Mouse (Mus musculus) brain, embryonic 14.5 days (tissue): ENCODE results near the gene Glis3. TPM values are rescaled to one million over a fixed set of nuclear protein-coding genes. Genes with fewer than 3 reads are reported as not detected.

Experiments used
- DNase-seq: peaks from one replicate; pipeline ENCODE4 v3.0.0-alpha.2; 2011; ENCODE audit warnings: low read depth
- CTCF ChIP-seq: fragments of 200-500 bp; IDR thresholded peaks from 2 replicates; pipeline ENCODE4 v1.5.1; 2012; ENCODE audit warnings: inconsistent platforms, mild to moderate bottlenecking, moderate library complexity, borderline replicate concordance; ENCODE audit not compliant: insufficient read depth, insufficient read length; ENCODE audit errors: extremely low read depth
- POLR2A ChIP-seq: fragments of 200-500 bp; IDR thresholded peaks from 2 replicates; pipeline ENCODE4 v1.6.1; 2012; ENCODE audit warnings: mild to moderate bottlenecking, inconsistent platforms, borderline replicate concordance; ENCODE audit not compliant: poor library complexity, insufficient read depth, insufficient read length, severe bottlenecking; ENCODE audit errors: extremely low read depth
- polyA plus RNA-seq: library from polyadenylated mRNA; depleted of rRNA; stranded (reverse); fragments of >200 nt; gene quantifications from 2 replicates; pipeline ENCODE4 v1.2.3, GENCODE M21; 2012

Gene Glis3
- polyA plus RNA-seq, 1 experiment: 3.1 TPM

DNA sequence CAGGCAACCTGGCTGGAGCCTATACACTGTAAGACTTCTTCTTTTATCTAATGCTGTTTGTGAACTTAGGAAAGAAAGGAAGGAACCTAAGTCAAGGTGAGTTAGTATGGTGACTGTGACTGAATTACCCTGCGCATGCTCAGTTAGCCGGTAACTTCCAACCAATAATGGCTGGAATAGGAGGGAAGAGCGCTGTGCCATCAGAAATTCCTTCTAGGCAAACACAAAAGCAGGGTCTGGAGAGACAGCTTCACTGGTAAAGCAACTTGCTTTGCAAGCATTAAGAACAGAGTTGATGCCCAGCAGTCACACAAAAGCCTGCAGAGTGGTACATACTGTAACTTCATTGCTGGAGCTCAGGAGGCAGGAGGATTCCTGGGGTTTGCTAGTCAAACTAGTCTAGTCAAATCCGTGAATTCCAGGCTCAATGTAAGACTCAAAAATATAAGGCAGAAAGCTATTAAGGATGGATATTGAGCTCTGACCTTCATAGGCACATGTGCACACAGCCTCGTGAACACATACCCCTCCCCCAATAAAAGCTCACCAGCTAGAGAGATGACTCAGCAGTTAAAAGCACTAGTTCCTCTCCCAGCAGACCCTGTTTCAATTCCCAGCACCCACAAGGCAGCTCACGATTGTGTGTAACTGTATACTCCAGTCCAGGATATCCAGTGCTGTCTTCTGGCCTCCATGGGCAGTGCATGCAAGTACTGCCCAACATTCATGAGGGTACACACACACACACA, 124.5 kb downstream of the Glis3 start:
- no peak for DNase-seq
- no peak for TF ChIP-seq CTCF
- TF ChIP-seq POLR2A: no peak

DNA sequence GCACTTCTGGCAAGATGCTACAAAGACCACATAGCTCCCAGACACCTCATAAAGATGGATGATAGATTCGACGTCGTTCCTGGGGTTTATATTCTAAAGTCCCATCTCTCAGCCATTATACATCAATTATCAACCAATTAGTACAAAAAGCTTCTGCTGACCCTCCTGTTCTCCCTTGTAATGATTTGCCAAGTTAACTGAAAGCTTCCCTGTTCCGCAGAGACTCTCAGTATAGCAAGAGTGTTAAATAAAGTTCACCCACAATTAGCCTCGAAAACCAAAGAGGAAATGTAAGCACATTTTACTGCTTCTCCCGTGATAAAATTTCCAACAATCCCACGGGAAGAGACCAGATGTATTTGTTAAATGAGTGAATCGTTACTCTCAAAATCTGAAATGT, 129.3 kb downstream of the Glis3 start:
- DNase-seq: no peak
- TF ChIP-seq POLR2A (no peak), CTCF (no peak)

DNA sequence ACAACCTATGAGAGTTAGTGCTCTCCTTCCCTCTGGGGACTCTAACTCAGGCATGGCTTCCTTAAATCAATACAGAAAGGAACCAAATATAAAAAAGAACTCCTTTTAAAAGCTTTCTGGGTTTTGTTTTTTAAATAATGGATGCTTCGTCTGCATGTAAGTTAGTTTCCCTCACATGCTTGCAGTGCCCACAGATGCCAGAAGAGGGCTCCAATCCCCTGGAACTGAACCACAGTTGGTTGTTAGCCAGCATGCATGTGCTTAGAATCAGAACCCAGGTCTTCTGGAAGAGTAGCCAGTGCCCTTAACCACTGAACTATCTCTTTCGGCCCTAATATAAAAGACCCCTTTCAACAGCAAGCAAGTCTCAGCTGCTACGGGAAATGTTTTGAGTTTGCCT, 132.9 kb downstream of the Glis3 start:
- no peak for TF ChIP-seq POLR2A
- peak; percentile 24; the same call in 1 of the 2 replicates for TF ChIP-seq CTCF
- no peak for DNase-seq

DNA sequence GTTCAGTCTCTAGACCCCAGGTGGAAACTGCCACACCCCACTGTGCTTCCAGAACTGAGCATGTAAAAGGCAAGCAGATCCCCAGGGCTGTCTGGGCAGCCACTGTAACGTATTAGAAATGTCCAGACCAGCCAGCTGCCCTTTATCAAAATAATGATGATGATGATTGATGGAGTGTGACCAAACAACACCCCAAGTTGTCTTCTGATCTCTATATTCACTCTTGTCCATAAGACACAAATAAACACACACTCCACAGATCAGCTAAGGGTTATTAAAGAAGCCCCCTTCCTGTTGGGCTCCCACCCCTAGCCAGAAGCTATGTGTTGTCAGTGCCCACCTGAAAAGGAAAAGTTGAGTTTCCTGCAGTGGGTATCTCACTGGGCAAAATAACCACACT, 134.4 kb downstream of the Glis3 start:
- TF ChIP-seq POLR2A: no peak
- no peak for TF ChIP-seq CTCF
- DNase-seq: no peak

DNA sequence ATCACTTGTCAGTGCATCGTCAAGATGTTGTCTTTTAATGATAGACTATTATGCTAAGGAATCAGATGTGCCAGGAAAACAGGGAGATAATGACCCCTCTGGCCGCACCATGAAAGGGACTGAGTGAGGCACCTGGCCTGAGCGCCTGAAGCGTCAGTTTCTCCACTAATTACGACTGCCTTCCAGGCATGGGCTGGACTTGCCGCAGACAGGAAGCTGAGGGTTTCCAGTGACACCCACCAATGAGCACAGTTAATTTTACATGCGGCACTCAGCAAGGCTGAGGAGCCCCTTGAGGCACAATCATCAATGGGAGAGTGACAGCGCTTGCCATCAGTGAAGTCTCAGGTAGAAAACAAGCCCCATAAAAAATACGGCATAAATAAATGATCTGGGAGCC, 141.1 kb downstream of the Glis3 start:
- TF ChIP-seq CTCF (no peak), POLR2A (no peak)
- peak; percentile 60 for DNase-seq

DNA sequence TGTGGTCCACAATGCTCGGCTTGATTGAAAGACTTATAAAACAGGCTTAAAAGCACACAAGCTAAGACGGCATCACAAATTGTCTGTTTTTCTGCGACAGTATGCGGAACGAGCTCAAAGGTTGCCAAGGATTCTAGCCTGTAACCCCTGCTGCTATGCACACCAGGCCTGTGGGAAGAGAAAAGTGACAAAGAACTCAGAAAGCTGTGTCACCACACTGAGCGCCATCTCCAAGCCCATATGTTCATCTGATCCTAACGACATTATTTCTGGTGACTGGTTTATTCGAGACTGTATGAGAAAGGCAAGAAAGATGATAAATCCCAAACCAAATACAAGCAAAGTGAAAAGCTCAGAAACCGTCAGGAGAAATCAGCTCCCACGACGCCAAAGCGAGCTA, 144.9 kb downstream of the Glis3 start:
- TF ChIP-seq POLR2A (no peak), CTCF (no peak)
- DNase-seq: peak; percentile 50

DNA sequence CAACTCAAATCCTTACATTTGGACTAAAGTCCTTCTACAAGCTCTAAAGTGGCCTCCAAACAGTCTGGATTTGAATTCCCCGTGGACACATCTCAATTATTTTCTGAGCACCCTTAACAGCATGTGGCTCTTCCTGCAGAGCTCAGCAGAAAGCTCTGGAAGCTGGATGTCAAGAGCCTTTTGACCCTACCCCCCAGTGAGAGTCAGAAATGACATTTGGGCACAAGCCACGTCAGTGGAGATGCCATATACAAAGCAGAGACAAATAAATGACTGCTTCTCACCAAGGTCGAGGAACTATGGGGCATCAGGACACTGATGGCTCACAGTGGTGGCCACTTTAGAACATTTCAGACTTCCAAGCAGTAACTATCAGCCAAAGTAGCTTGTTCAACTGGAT, 146.3 kb downstream of the Glis3 start:
- no peak for TF ChIP-seq POLR2A

DNA sequence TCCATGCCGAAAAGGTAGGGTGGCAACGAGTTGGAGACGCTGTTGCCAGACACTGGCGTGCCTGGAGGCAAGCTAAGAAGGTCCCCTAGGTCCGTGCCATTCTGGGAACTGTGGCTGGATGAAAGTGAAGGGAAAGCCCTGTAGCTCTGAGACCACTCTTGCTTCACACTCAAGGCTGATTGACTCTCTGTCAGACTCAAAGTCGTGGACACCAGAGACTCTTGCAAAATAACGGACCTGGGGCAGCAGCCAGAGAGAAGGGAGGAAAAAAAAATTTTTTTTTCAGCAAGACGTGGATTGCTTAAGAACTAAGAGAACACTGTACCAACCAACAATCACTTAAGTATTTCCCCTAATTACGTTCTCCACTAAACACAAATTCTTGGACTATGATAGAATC, 148.1 kb downstream of the Glis3 start:
- no peak for DNase-seq
- TF ChIP-seq POLR2A: no peak
- TF ChIP-seq CTCF: no peak

More for the DNA sequence above, 146.3 kb downstream of the Glis3 start:
- no peak for DNase-seq

DNA sequence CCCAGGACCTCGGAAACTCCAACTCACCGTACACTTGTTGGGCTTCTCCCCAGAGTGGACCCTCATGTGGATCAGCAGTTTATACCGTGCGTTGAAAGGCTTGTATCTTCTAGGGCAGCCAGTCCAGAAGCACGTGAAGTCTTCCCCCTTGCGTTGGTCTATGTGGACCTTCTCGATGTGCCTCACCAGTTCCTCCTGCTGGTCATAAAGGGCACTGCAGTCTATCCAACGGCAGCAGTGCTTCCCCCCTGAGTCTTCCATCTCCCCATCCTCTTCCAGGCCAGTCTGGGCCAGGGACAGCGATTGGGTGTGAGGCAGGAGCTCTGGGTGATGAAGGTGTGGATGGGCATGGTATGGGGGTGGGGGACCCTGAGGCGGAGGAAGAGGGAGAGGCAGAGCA, 149.0 kb downstream of the Glis3 start:
- TF ChIP-seq CTCF (peak; percentile 64), POLR2A (no peak)
- peak; percentile 20 for DNase-seq

DNA sequence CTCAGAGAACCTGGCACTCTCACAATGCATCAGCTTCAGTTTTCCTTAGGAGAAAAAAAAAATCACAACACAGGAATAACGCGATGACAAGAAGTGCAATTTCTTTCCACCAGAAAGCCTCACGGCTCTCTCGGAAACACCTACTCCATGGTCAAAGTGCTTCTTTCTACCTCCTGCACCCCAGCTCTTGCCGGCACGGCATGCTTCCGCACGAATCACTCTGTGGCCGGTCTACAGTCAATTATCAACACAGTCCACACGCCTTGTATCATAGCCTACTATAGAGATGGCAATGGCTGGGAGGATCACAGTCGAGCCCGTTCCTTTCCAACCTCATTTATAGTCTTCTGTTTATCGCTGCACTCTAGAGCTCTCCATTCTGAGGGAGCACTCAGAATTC, 150.9 kb downstream of the Glis3 start:
- no peak for TF ChIP-seq CTCF
- no peak for TF ChIP-seq POLR2A
- DNase-seq: no peak

DNA sequence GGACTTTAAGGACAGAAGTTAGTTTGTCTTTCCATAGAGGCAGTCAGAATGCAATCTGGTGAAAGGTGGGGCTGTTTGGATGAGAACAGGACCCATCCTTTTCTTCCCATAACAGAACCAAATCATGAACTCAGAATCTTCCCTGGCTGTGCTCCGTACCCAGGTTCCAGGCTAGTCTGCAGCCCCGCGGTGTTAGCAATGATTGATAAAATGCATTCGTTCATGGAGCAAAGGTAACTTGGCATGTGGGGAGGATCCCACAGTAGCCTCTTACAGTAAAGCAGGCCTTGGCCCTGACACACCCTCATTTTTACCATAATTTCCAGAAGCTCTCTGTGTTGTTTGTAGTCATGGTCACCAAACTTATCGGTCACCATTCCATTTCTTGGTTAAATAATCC, 152.4 kb downstream of the Glis3 start:
- TF ChIP-seq CTCF (no peak), POLR2A (no peak)
- no peak for DNase-seq

DNA sequence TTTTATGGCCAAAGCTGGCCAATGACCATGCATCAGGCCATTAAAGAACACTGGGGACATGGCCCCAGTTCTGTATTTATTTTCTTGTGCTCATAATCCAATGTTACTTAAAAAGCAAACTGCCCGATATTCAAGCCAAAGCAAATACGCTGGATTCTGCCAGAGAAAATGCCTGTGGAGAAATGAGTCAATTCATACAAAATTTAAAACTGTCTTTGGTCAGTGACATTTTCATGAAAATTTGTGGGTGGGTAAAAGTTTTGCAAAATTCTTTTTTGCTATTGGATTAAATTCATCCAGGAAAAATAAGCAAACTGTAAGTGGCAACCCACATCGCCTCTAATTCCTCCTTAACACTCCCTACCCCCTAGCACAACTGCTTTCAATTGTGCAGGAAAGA, 154.5 kb downstream of the Glis3 start:
- no peak for DNase-seq
- TF ChIP-seq POLR2A (no peak), CTCF (no peak)

DNA sequence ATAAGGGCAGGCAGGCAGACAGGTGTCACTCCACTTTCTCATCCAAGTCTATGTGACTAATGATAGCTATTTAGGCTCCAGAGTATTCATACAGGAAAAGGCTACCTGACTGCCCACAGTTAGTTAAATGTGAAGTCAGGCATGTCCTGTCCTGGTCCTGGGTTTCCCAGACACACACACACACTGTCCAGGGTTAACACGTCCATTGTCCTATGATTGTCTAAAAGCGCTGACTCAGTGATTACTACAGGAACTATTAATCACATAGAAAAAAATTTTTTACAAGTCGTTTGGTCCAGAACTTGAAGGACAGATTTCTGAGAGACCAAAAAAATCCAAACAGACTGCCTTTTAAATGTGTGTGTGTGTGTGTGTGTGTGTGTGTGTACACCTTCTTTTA, 157.6 kb downstream of the Glis3 start:
- TF ChIP-seq CTCF: no peak
- TF ChIP-seq POLR2A: no peak
- no peak for DNase-seq

DNA sequence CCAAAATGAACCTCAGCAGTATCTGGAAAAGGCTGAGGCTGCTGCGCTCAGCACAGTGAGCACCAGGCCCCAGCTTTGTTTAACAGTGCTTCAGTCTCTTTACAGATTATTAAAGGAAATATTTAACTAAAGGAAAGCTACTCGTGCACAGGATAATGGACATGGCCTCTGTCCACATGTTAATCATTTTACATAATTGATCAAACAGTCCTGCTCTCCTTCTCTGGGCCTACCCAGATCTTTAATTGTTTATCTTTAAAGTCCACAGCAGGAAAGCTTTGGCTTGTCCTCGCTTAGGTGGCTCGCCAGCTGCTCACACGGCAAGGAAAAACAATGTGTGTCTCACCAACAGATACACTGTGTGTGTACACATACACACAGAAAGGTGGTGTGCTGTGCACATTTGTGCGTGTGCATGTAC, 159.1 kb downstream of the Glis3 start:
- TF ChIP-seq POLR2A (no peak), CTCF (no peak)
- no peak for DNase-seq
